Mouse (Mus musculus) cerebellum, adult 9-10 months (tissue): ENCODE data around the gene Fam169b.

Source experiments
- DNase-seq: peaks from one replicate; pipeline ENCODE4 v3.0.0; 2022

Gene Fam169b

GRCm38 (mm10) chr7:68320078-68320810 lies 46.6 kb downstream of the Fam169b start:
- no peak for DNase-seq

- no peak for DNase-seq
Measured at GRCm38 (mm10) chr7:68323051-68323450, 49.4 kb downstream of the Fam169b start.

GRCm38 (mm10) chr7:68326190-68326722 lies 52.6 kb downstream of the Fam169b start:
- no peak for DNase-seq

- DNase-seq: no peak
Measured at GRCm38 (mm10) chr7:68329000-68329399, 55.4 kb downstream of the Fam169b start.

- DNase-seq: no peak
Measured at GRCm38 (mm10) chr7:68332799-68333198, 59.2 kb downstream of the Fam169b start.

- DNase-seq: no peak
Measured at GRCm38 (mm10) chr7:68337080-68337781, 63.6 kb downstream of the Fam169b start.

- DNase-seq: no peak
Measured at GRCm38 (mm10) chr7:68338680-68339079, 65.0 kb downstream of the Fam169b start.

- DNase-seq: no peak
Measured at GRCm38 (mm10) chr7:68344561-68344960, 70.9 kb downstream of the Fam169b start.

GRCm38 (mm10) chr7:68345963-68346362 lies 72.3 kb downstream of the Fam169b start:
- no peak for DNase-seq

GRCm38 (mm10) chr7:68355325-68356076 lies 81.9 kb downstream of the Fam169b start:
- no peak for DNase-seq

GRCm38 (mm10) chr7:68357407-68357806 lies 83.8 kb downstream of the Fam169b start:
- DNase-seq: peak; percentile 69

GRCm38 (mm10) chr7:68362609-68363008 lies 89.0 kb downstream of the Fam169b start:
- DNase-seq: no peak

GRCm38 (mm10) chr7:68365711-68366110 lies 92.1 kb downstream of the Fam169b start:
- DNase-seq: peak; percentile 14

GRCm38 (mm10) chr7:68368948-68369347 lies 95.3 kb downstream of the Fam169b start:
- DNase-seq: no peak

- peak; percentile 67 for DNase-seq
Measured at GRCm38 (mm10) chr7:68369694-68370093, 96.1 kb downstream of the Fam169b start.

- peak; percentile 69 for DNase-seq
Measured at GRCm38 (mm10) chr7:68374109-68374857, 100.6 kb downstream of the Fam169b start.

GRCm38 (mm10) chr7:68382187-68382586 lies 108.5 kb downstream of the Fam169b start:
- DNase-seq: no peak

- DNase-seq: no peak
Measured at GRCm38 (mm10) chr7:68386767-68387166, 113.1 kb downstream of the Fam169b start.

GRCm38 (mm10) chr7:68395707-68396333 lies 122.2 kb downstream of the Fam169b start:
- DNase-seq: no peak

GRCm38 (mm10) chr7:68400516-68400915 lies 126.9 kb downstream of the Fam169b start:
- no peak for DNase-seq

GRCm38 (mm10) chr7:68408611-68409010 lies 135.0 kb downstream of the Fam169b start:
- DNase-seq: peak; percentile 82
